Mouse (Mus musculus): Measurements from ENCODE around the gene Dnajc6. TPM values are rescaled to one million over a fixed set of nuclear protein-coding genes. Genes with fewer than 3 reads are reported as not detected.

Dnajc6 gene
- polyA plus RNA-seq, 1 experiment from 2014 or later: 66.1 TPM

DNA sequence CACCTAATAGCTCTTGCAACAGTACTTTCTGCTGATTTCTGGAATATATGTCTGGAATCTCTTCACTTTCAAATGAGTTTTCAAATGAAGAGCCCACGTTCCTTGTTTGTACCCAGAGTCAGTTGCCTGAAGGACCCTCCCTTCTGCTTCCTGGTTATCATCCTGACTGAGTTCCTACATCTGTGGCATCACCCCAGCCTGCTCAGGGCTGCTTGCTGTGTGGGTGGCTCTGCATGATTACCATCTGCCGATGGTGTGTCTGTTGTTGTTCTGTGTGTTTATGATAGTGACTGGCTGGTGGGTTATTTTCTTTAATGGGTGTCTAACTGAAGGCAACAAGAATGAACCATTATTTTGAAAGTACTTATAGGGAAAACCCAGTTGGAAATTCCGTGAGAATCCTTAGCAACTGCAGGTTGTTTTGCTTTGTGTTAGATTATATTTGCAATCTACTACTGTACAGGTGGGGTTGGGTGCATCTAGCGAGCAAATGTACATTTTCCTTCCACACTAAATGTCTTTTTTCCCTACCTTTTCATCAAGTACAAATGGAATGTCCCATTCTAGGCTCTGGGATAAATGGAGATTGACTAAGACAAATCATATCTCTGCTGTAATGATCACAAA, 158.5 kb downstream of the Dnajc6 start:
- H3K36me3 ChIP-seq (replicated peaks; ENCODE audit: control insufficient read depth, insufficient read depth): peaks cover 25% of the 10 kb centered on the region
- H3K4me3 ChIP-seq (replicated peaks; ENCODE audit: low read length): no peak overlapping the region
- no peak overlapping the region for H3K4me2 ChIP-seq (replicated peaks)
- no peaks in the 10 kb centered on the region for H3K4me1 ChIP-seq (replicated peaks; ENCODE audit: control insufficient read depth, insufficient read depth, low read length)
- 87% methylated on average over 4 of the region's 4 CpGs for WGBS
- no peaks in the 10 kb centered on the region for H3K9me3 ChIP-seq (ENCODE audit: control insufficient read depth, low read length)
- H3K27ac ChIP-seq: no peak overlapping the region
- no peaks in the 10 kb centered on the region for H3K27me3 ChIP-seq (ENCODE audit: control insufficient read depth, insufficient read depth, low read length)
- DNase-seq (ENCODE audit: low spot score): no peak
- no peak for ATAC-seq (ENCODE audit: low FRiP score)
- no peak overlapping the region for H3K9ac ChIP-seq

DNA sequence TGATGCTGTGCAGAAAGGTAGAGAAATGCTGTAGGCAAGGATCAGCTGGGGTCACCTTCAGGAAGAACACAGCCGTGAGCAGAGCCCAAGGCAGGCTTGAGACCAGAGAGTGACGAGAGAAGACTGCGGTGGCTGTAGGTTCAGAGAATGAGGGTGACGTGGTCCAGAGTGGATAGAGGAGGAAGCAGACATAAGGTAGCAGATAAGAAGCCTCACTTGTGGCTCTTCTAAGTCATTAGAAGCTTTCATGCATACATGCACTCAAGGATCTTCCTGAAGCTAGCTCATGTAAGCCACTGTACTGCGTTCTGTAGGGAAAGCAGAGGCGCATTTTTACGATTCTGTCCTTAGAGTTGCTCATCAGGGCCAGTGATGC, 159.0 kb downstream of the Dnajc6 start:
- Histone ChIP-seq H3K4me3 (replicated peaks; ENCODE audit: low read length) (no peak overlapping the region), H3K9me3 (ENCODE audit: control insufficient read depth, low read length) (no peaks in the 10 kb centered on the region), H3K27ac (no peak overlapping the region), H3K27me3 (ENCODE audit: control insufficient read depth, insufficient read depth, low read length) (no peaks in the 10 kb centered on the region), H3K4me1 (replicated peaks; ENCODE audit: control insufficient read depth, insufficient read depth, low read length) (no peaks in the 10 kb centered on the region), H3K9ac (no peak overlapping the region), H3K4me2 (replicated peaks) (no peak overlapping the region), H3K36me3 (replicated peaks; ENCODE audit: control insufficient read depth, insufficient read depth) (peaks cover 29% of the 10 kb centered on the region)
- ATAC-seq (ENCODE audit: low FRiP score) (no peak), DNase-seq (ENCODE audit: low spot score) (no peak)
- WGBS: 95% methylated on average over 7 of the region's 7 CpGs

DNA sequence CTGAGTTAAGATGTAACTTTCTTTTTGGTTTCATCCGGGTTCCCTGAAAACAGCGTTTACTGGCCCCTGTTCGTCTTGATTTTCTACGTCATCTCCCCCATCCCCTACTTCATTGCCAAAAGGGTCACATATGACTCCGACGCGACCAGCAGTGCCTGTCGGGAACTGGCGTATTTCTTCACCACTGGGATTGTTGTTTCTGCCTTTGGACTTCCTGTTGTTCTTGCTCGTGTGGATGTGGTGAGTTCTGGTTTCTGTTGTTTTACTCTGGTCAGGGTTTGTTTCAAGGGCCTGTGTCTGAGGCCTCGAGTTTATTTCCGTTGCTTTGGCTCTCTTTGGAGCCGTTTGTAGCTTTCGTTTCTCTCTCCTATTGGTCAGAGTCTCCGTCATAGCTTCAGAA, 159.6 kb downstream of the Dnajc6 start:
- peaks cover 35% of the 10 kb centered on the region for H3K36me3 ChIP-seq (replicated peaks; ENCODE audit: control insufficient read depth, insufficient read depth)
- H3K9ac ChIP-seq: no peak overlapping the region
- H3K27me3 ChIP-seq (ENCODE audit: control insufficient read depth, insufficient read depth, low read length): no peaks in the 10 kb centered on the region
- H3K27ac ChIP-seq: no peak overlapping the region
- no peaks in the 10 kb centered on the region for H3K9me3 ChIP-seq (ENCODE audit: control insufficient read depth, low read length)
- ATAC-seq (ENCODE audit: low FRiP score) (no peak), DNase-seq (ENCODE audit: low spot score) (no peak)
- no peak overlapping the region for H3K4me3 ChIP-seq (replicated peaks; ENCODE audit: low read length)
- H3K4me1 ChIP-seq (replicated peaks; ENCODE audit: control insufficient read depth, insufficient read depth, low read length): no peaks in the 10 kb centered on the region
- 90% methylated on average over 15 of the region's 15 CpGs for WGBS
- H3K4me2 ChIP-seq (replicated peaks): no peak overlapping the region

DNA sequence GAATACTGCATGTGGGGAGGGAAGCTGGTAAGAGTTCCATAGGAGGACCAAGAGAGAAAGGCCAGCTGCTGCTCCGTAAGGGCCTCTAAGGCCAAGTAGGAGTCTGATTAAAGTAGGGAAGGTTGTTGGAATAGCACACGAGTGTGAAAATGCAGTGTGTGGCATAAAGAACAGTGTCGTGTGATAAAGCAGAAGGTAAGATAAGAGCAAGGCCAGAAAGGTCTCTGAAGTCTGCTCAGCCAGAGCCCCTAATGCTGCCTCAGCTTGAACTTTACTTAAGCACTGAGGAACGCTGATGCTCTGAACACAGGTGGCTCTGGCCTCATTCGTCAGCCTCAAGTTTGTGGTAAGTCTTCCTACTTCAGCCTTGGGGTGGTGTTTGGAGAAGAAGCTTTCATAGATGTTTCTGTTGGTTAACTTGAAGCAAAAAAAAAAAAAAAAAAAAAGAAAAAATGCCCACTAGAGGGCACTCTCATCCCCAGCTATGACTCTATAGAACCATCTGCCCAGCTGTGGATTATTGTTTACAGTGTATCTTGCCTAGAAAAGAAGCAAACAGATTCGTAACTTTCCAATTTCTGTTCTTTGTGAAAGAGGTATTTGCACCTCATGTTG, 160.6 kb downstream of the Dnajc6 start:
- H3K9me3 ChIP-seq (ENCODE audit: control insufficient read depth, low read length): no peaks in the 10 kb centered on the region
- H3K27ac ChIP-seq: no peak overlapping the region
- 64% methylated on average over 6 of the region's 6 CpGs for WGBS
- peak; percentile 78 for DNase-seq (ENCODE audit: low spot score)
- no peaks in the 10 kb centered on the region for H3K4me1 ChIP-seq (replicated peaks; ENCODE audit: control insufficient read depth, insufficient read depth, low read length)
- H3K27me3 ChIP-seq (ENCODE audit: control insufficient read depth, insufficient read depth, low read length): no peaks in the 10 kb centered on the region
- H3K36me3 ChIP-seq (replicated peaks; ENCODE audit: control insufficient read depth, insufficient read depth): peaks cover 39% of the 10 kb centered on the region
- no peak overlapping the region for H3K4me3 ChIP-seq (replicated peaks; ENCODE audit: low read length)
- ATAC-seq (ENCODE audit: low FRiP score): no peak
- H3K9ac ChIP-seq: no peak overlapping the region
- no peak overlapping the region for H3K4me2 ChIP-seq (replicated peaks)

DNA sequence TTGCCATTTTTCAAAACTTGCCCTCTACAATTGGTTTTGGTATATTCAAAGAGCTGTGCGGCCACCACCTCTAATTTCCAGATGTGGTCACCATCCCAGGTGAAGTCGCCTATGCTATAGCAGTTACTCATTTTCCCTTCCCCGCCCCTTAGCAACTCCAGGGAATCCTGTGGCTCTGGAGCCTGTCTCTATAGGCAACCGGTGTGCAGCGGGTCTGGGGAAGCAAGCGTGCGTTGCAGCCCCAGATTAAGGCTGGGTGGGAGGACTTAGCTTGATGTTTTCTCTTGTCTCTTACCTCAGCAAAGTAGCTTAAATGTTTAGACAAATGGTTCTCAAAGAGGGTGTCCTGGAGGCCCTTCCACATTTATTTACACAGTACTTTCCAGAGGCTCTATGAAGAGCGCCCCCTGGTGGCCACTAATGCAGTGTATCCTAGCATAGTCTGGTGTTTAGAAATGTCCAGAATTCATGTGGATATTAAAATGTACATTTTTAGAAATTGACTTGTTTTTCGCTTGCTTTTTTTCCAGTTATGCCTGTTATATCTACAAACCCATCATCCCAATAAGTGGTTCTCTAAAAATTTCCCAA, 167.8 kb downstream of the Dnajc6 start:
- H3K4me3 ChIP-seq (replicated peaks; ENCODE audit: low read length): no peak overlapping the region
- no peaks in the 10 kb centered on the region for H3K27me3 ChIP-seq (ENCODE audit: control insufficient read depth, insufficient read depth, low read length)
- H3K36me3 ChIP-seq (replicated peaks; ENCODE audit: control insufficient read depth, insufficient read depth): peaks cover 25% of the 10 kb centered on the region
- 68% methylated on average over 9 of the region's 9 CpGs for WGBS
- ATAC-seq (ENCODE audit: low FRiP score) (no peak), DNase-seq (ENCODE audit: low spot score) (peak; percentile 64)
- no peak overlapping the region for H3K27ac ChIP-seq
- H3K4me1 ChIP-seq (replicated peaks; ENCODE audit: control insufficient read depth, insufficient read depth, low read length): no peaks in the 10 kb centered on the region
- no peaks in the 10 kb centered on the region for H3K9me3 ChIP-seq (ENCODE audit: control insufficient read depth, low read length)
- no peak overlapping the region for H3K4me2 ChIP-seq (replicated peaks)
- H3K9ac ChIP-seq: no peak overlapping the region

DNA sequence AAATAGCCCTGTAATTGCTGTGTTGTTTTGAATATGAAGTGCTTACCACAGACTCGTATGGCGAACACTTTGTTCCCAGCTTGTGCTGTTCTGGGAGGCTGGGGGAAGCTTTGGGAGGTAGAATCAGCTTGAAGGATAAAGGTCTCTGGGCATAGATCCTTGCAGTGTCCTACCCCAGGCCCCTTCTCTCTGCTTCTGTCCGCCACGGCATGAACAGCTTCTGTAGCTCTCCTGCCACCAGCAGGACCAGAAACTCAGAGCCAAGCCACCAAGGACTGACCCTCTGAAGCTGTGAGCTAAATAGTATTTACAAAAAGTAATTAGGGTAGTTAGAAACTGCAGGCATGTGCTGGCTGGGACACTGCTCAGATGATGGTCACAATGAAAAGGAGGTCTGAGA, 168.3 kb downstream of the Dnajc6 start:
- peaks cover 20% of the 10 kb centered on the region for H3K36me3 ChIP-seq (replicated peaks; ENCODE audit: control insufficient read depth, insufficient read depth)
- no peak overlapping the region for H3K4me2 ChIP-seq (replicated peaks)
- no peak overlapping the region for H3K27ac ChIP-seq
- no peak overlapping the region for H3K9ac ChIP-seq
- H3K4me1 ChIP-seq (replicated peaks; ENCODE audit: control insufficient read depth, insufficient read depth, low read length): no peaks in the 10 kb centered on the region
- no peaks in the 10 kb centered on the region for H3K9me3 ChIP-seq (ENCODE audit: control insufficient read depth, low read length)
- H3K4me3 ChIP-seq (replicated peaks; ENCODE audit: low read length): no peak overlapping the region
- 93% methylated on average over 4 of the region's 4 CpGs for WGBS
- DNase-seq (ENCODE audit: low spot score): no peak
- no peak for ATAC-seq (ENCODE audit: low FRiP score)
- H3K27me3 ChIP-seq (ENCODE audit: control insufficient read depth, insufficient read depth, low read length): no peaks in the 10 kb centered on the region

DNA sequence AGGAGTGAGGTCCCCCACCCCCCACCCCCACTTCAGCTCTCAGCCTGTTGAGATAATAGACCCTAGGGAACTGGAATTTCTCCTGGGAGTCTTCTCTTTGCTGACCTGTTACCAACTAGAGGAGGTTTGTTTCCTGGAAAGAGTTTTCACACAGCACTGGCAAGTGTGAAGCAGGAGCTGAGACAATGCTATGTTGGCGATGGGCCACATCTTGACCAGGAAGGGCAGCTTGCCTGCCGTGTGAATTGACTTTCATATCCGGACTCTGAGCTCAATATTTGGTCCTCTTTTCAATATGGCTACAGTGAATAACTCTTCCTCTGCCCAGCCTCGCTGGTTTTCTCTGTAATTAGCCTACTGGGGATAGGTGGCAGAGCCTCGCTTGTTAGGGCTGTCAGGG, 172.7 kb downstream of the Dnajc6 start:
- H3K27me3 ChIP-seq (ENCODE audit: control insufficient read depth, insufficient read depth, low read length): no peaks in the 10 kb centered on the region
- H3K4me3 ChIP-seq (replicated peaks; ENCODE audit: low read length): no peak overlapping the region
- no peak overlapping the region for H3K27ac ChIP-seq
- no peaks in the 10 kb centered on the region for H3K4me1 ChIP-seq (replicated peaks; ENCODE audit: control insufficient read depth, insufficient read depth, low read length)
- no peak for DNase-seq (ENCODE audit: low spot score)
- no peaks in the 10 kb centered on the region for H3K36me3 ChIP-seq (replicated peaks; ENCODE audit: control insufficient read depth, insufficient read depth)
- 69% methylated on average over 5 of the region's 5 CpGs for WGBS
- no peak for ATAC-seq (ENCODE audit: low FRiP score)
- no peak overlapping the region for H3K4me2 ChIP-seq (replicated peaks)
- no peak overlapping the region for H3K9ac ChIP-seq
- H3K9me3 ChIP-seq (ENCODE audit: control insufficient read depth, low read length): no peaks in the 10 kb centered on the region

DNA sequence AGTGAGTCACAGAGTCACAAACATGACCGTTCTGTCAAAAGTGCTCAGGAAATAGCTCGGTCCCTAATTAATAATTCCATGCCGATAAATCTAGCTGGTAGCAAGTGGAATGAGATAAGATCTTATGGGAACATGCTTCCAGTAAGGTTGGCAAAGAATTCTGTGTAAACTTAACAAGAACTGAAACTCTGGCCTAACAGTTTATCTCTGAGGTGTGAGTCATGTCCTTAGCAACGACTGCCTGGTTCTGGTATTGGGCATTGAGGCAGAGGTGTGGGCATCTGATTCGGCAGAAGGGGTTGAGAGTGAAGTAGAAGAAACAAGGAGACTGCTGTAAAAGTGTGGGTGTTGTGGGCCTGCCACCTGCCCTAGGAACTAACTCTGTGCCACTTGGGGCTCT, 173.4 kb downstream of the Dnajc6 start:
- Histone ChIP-seq H3K36me3 (replicated peaks; ENCODE audit: control insufficient read depth, insufficient read depth) (no peaks in the 10 kb centered on the region), H3K9ac (no peak overlapping the region), H3K4me1 (replicated peaks; ENCODE audit: control insufficient read depth, insufficient read depth, low read length) (no peaks in the 10 kb centered on the region), H3K27ac (no peak overlapping the region), H3K4me2 (replicated peaks) (no peak overlapping the region), H3K9me3 (ENCODE audit: control insufficient read depth, low read length) (no peaks in the 10 kb centered on the region), H3K27me3 (ENCODE audit: control insufficient read depth, insufficient read depth, low read length) (no peaks in the 10 kb centered on the region), H3K4me3 (replicated peaks; ENCODE audit: low read length) (no peak overlapping the region)
- DNase-seq (ENCODE audit: low spot score): no peak
- WGBS: 87% methylated on average over 5 of the region's 5 CpGs
- no peak for ATAC-seq (ENCODE audit: low FRiP score)

DNA sequence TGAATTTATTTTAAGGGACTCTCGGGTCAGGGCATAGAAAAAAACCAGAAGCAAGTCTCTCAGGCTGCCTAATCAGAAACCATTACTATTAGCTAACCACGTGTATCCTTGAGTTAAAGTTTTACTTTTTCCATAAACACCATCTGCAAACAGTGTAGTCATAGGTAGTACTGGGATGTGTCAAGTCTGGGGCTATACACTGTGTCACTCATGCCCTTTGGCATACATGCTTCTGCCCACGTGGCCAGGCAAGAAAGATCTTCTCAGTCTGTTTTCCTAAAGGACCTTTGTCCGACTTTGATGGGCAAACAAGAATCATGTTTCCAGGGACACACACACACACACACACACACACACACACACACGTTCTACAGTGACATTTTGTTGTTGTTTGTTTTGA, 178.3 kb downstream of the Dnajc6 start:
- DNase-seq (ENCODE audit: low spot score): no peak
- no peaks in the 10 kb centered on the region for H3K9me3 ChIP-seq (ENCODE audit: control insufficient read depth, low read length)
- 78% methylated on average over 5 of the region's 5 CpGs for WGBS
- H3K9ac ChIP-seq: no peak overlapping the region
- H3K4me1 ChIP-seq (replicated peaks; ENCODE audit: control insufficient read depth, insufficient read depth, low read length): no peaks in the 10 kb centered on the region
- no peaks in the 10 kb centered on the region for H3K36me3 ChIP-seq (replicated peaks; ENCODE audit: control insufficient read depth, insufficient read depth)
- H3K4me3 ChIP-seq (replicated peaks; ENCODE audit: low read length): no peak overlapping the region
- ATAC-seq (ENCODE audit: low FRiP score): no peak
- no peak overlapping the region for H3K4me2 ChIP-seq (replicated peaks)
- no peaks in the 10 kb centered on the region for H3K27me3 ChIP-seq (ENCODE audit: control insufficient read depth, insufficient read depth, low read length)
- no peak overlapping the region for H3K27ac ChIP-seq

Data from hindbrain, embryonic 14.5 days (tissue).